Mouse (Mus musculus) C2C12 (cell line): ENCODE results near the gene Uqcrc2. TPM values are rescaled to one million over a fixed set of nuclear protein-coding genes. Genes with fewer than 3 reads are reported as not detected.

Experiments
- H3K27me3 ChIP-seq: one replicate; pipeline ENCODE4 v1.6.1; 2011; ENCODE audit not compliant: control insufficient read depth, insufficient read depth, insufficient read length
- H3K36me3 ChIP-seq: one replicate; pipeline ENCODE4 v1.6.1; 2011; ENCODE audit not compliant: control insufficient read depth, insufficient read depth
- H3K4me3 ChIP-seq: one replicate; pipeline ENCODE4 v1.5.1; 2011; ENCODE audit warnings: mild to moderate bottlenecking, control low read depth; ENCODE audit not compliant: poor library complexity, insufficient read depth, severe bottlenecking
- H3K79me2 ChIP-seq: one replicate; pipeline ENCODE4 v1.6.1; 2011; ENCODE audit not compliant: control insufficient read depth, insufficient read depth
- H3K79me3 ChIP-seq: one replicate; pipeline ENCODE4 v1.6.1; 2011; ENCODE audit warnings: low read depth, control low read depth
- H3ac ChIP-seq: one replicate; pipeline ENCODE3; 2011; ENCODE audit warnings: low read depth; ENCODE audit not compliant: control insufficient read depth, insufficient read length
- CEBPB ChIP-seq: IDR thresholded peaks from one replicate; pipeline ENCODE4 v1.6.1; 2011; ENCODE audit warnings: low read depth, mild to moderate bottlenecking, control low read depth, moderate library complexity
- CTCF ChIP-seq: IDR thresholded peaks from one replicate; pipeline ENCODE4 v1.5.1; 2011; ENCODE audit not compliant: control insufficient read depth, insufficient read depth, insufficient read length
- FOSL1 ChIP-seq: IDR thresholded peaks from one replicate; pipeline ENCODE4 v1.8.0; 2011; ENCODE audit warnings: mild to moderate bottlenecking, low read length; ENCODE audit not compliant: poor library complexity, insufficient read depth, severe bottlenecking
- MAX ChIP-seq: IDR thresholded peaks from one replicate; pipeline ENCODE4 v1.6.1; 2011; ENCODE audit warnings: mild to moderate bottlenecking, control low read depth
- MYOD1 ChIP-seq: IDR thresholded peaks from one replicate; pipeline ENCODE4 v1.6.1; 2011; ENCODE audit warnings: low read depth; ENCODE audit not compliant: control insufficient read depth, insufficient read length
- MYOG ChIP-seq: IDR thresholded peaks from one replicate; pipeline ENCODE4 v1.6.1; 2011; ENCODE audit not compliant: control insufficient read depth, insufficient read length; ENCODE audit errors: extremely low read depth
- USF1 ChIP-seq: IDR thresholded peaks from one replicate; pipeline ENCODE4 v1.6.1; 2011; ENCODE audit warnings: low read depth, mild to moderate bottlenecking, control low read depth, moderate library complexity
- polyA plus RNA-seq: library from polyadenylated mRNA; unstranded; fragments of >200 nt; fragmentation: generic; extraction: Trizol; gene quantifications from one replicate; pipeline ENCODE4 v1.2.1, GENCODE M21; 2012; ENCODE audit warnings: missing spikeins

Gene Uqcrc2
- polyA plus RNA-seq, 1 experiment: 109 TPM

GRCm38 (mm10) chr7:120620841-120621240 is 14.1 kb upstream of the Uqcrc2 start:
- H3K36me3 ChIP-seq: no peaks in the 10 kb centered on the region
- H3K79me2 ChIP-seq: no peaks in the 10 kb centered on the region
- TF ChIP-seq MYOD1: no peak
- no peak for TF ChIP-seq CEBPB
- no peak for TF ChIP-seq USF1
- peak; percentile 13 for TF ChIP-seq FOSL1
- no peak overlapping the region for H3ac ChIP-seq
- no peak overlapping the region for H3K4me3 ChIP-seq
- H3K27me3 ChIP-seq: no peaks in the 10 kb centered on the region
- no peaks in the 10 kb centered on the region for H3K79me3 ChIP-seq

- H3K27me3 ChIP-seq: no peaks in the 10 kb centered on the region
- H3K79me3 ChIP-seq: peaks cover 21% of the 10 kb centered on the region
- no peak overlapping the region for H3K4me3 ChIP-seq
- H3K79me2 ChIP-seq: peaks cover 25% of the 10 kb centered on the region
- no peak overlapping the region for H3ac ChIP-seq
- TF ChIP-seq CTCF (peak; percentile 42), MYOG (no peak)
- H3K36me3 ChIP-seq: no peaks in the 10 kb centered on the region
Measured at GRCm38 (mm10) chr7:120632518-120632917, 2.5 kb upstream of the Uqcrc2 start.

- H3ac ChIP-seq: no peak overlapping the region
- H3K79me2 ChIP-seq: peaks cover 28% of the 10 kb centered on the region
- TF ChIP-seq MYOG (no peak), MAX (no peak), MYOD1 (no peak), CEBPB (no peak), FOSL1 (no peak), USF1 (no peak), CTCF (no peak)
- H3K79me3 ChIP-seq: peaks cover 22% of the 10 kb centered on the region
- H3K27me3 ChIP-seq: no peaks in the 10 kb centered on the region
- H3K36me3 ChIP-seq: peaks cover 14% of the 10 kb centered on the region
- H3K4me3 ChIP-seq: peak overlapping the region; percentile 72
Measured at GRCm38 (mm10) chr7:120634301-120634700, 675 bp upstream of the Uqcrc2 start.

- H3K36me3 ChIP-seq: peaks cover 25% of the 10 kb centered on the region
- TF ChIP-seq MYOD1 (no peak), MYOG (no peak), FOSL1 (no peak), CEBPB (no peak), MAX (no peak), USF1 (no peak), CTCF (no peak)
- peak overlapping the region; percentile 94 for H3ac ChIP-seq
- H3K79me3 ChIP-seq: peaks cover 22% of the 10 kb centered on the region
- peaks cover 28% of the 10 kb centered on the region for H3K79me2 ChIP-seq
- H3K4me3 ChIP-seq: peak overlapping the region; percentile 72
- H3K27me3 ChIP-seq: no peaks in the 10 kb centered on the region
Measured at GRCm38 (mm10) chr7:120635362-120635781, 396 bp downstream of the Uqcrc2 start.

GRCm38 (mm10) chr7:120635821-120636220 is 845 bp downstream of the Uqcrc2 start:
- Histone ChIP-seq H3ac (peak overlapping the region; percentile 94), H3K4me3 (peak overlapping the region; percentile 72), H3K79me3 (peaks cover 22% of the 10 kb centered on the region), H3K27me3 (no peaks in the 10 kb centered on the region), H3K36me3 (peaks cover 28% of the 10 kb centered on the region), H3K79me2 (peaks cover 28% of the 10 kb centered on the region)
- TF ChIP-seq USF1 (no peak), MYOD1 (no peak), MYOG (no peak), FOSL1 (no peak), CTCF (no peak), CEBPB (no peak), MAX (no peak)

GRCm38 (mm10) chr7:120643217-120643616 is 8.2 kb downstream of the Uqcrc2 start:
- no peaks in the 10 kb centered on the region for H3K27me3 ChIP-seq
- peaks cover 70% of the 10 kb centered on the region for H3K36me3 ChIP-seq
- H3K79me2 ChIP-seq: no peaks in the 10 kb centered on the region
- no peaks in the 10 kb centered on the region for H3K79me3 ChIP-seq
- TF ChIP-seq CTCF (no peak), MYOD1 (no peak), CEBPB (no peak), FOSL1 (no peak), USF1 (no peak), MYOG (no peak), MAX (no peak)
- no peak overlapping the region for H3ac ChIP-seq
- no peak overlapping the region for H3K4me3 ChIP-seq
